Mouse (Mus musculus): ENCODE measurements around the gene Ccndbp1.
"Not testable (repeated sequence)": the region's sequence is repeated elsewhere in the genome, so short reads cannot be mapped to it uniquely, and the experiment has no call there.

Gene Ccndbp1

GRCm38 (mm10) chr2:121007925-121008663 is at the start of gene Ccndbp1:
TSS of gene Ccndbp1 (plus strand) at chr2:121008403.
- peak; percentile 96 for DNase-seq

DNA sequence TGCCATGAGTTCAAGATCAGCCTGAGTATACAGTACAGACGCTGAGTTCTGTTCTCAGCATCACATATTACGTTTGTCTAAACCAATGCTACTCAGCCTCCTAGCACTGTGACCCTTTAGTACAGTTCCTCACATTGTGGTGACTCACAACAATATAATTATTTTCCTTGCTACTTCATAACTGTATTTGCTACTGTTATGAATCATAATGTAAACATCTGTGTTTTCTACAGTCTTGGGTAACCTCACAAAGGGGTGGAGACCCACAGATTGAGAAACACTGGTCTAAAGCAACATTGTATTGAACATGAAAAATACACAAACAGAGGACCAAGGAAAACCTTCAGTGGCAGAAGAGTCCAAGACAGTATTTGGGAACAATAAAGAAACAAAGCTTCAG is 48.8 kb upstream of the Ccndbp1 start:
- DNase-seq, result no peak

GRCm38 (mm10) chr2:120959827-120960226 is 48.4 kb upstream of the Ccndbp1 start:
- DNase-seq, result no peak

DNA sequence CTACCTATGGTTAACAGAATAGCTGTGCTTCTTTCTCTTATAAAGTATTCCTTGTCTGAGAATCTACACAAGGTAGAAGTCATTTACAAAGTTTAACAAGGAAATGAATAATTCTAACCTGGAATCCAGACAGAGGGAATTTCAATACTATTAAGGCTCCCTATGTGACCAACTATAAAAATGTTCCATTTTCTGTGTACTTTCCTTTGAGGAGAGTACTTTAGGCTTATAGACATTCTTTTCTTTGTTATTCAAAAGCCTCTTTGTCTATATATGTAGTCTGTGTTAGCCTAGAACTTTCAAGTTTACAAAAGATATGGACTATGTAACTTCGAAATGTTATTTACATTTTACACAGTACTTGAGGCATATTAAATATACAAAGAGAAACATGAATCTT is 47.9 kb upstream of the Ccndbp1 start:
- DNase-seq, result no peak

DNA sequence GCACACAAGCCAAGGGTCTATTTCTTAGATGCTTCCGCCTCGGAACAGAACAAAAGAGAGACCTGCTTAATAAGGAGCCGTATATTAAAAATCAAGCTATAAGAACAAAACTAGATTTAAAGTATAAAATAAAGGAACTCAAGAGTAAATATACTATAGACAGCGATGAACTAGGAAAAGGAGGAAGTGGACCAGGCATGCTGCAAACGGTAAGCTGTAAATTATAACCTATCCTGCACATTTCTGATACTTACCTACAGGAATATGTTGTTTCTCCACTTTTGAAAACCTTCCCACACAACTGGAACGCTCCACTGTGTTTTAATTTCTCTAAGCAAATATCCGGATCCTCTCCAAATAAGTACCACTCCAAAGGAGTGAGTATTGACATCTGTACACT is 45.1 kb upstream of the Ccndbp1 start:
- no peak for DNase-seq

DNA sequence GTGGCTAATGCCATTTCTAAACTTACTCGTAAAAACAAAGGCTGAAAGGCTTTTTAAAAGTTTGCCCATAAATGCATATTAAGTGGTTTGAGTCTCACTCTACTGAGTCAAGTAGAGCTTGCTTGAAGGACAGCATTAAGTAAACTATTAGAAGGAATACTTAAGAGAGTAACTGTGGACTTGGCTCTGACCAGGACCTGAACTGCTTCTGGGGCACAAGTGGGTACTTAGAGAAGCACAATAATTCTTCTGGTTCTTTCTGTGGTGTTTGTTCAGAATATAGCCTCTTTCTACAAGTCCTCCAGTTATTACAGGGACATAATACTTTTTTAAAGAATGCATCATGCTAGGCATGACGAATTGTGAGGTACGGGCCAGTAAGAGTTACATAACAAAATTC is 42.7 kb upstream of the Ccndbp1 start:
- DNase-seq, result no peak

DNA sequence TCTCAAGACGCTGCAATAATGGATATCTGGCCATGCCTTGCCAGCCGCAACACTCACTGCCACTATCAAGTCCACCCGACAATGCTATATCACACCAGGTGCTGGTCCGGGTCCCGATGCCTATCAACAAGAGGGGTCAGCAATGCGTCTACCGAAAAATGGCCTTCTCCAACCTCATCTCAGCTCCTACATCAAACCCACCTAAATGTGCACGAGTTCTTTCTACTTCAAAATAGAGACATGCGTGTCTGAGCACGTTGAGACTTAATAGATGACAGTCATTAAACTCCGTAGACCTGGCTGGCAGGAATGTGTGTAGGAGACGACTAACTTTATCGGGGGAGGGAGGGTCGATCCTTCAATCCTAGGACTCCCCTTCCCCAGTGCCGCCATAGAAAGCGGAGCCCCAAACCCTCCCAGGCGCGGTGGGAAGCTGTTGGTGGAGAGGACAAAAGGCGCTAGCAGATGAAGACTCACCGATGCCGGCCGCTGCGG is 38.1 kb upstream of the Ccndbp1 start:
- no peak for DNase-seq

DNA sequence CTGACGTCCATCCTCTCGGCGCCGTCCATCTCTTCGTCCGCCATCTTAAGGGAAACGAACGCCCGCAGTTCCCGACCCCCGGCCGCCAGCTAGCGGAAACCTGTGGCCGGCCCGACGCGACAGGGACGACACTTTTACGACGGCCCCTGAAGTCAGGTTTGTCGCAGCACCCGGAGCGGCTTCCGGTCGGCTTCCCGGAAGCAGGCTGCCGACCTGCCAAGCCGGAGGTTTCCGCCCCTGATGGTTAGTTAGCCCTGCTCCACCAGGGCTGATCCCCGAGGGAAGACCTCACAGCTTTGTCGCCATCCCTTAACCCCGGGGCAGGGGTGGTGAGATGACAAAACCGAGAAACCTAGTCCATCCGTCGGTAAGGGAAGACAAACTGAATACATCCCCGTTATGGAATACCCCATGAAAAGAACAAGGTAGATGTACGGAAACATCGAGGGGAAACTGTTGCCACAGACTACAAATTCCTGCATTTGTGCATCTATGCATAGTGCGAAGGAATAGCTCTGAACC is 37.6 kb upstream of the Ccndbp1 start, which contains the start of gene Ubr1:
Gene Ubr1 (minus strand): TSS at position 157 of the 522 bp plus-strand sequence.
- peak; percentile 95 for DNase-seq

DNA sequence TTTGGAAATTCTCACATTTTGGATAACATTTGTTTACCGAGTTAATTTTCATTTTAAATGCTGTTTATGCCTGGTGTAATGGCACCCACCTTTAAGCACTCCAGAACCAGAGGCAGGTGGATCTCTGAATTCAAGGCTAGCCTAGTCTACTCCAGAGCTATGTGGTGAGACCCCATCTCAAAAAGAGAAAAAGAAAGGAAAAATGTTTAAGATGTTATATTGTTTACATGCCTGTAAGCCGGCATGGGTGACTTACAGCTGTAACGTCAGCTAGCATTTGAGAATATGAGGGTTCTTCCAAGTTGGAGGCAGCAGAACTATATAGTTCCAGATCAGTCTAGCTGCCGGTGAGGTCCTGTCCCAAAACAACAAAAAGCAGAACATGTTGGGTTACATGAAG is 36.4 kb upstream of the Ccndbp1 start:
- DNase-seq, result no peak

DNA sequence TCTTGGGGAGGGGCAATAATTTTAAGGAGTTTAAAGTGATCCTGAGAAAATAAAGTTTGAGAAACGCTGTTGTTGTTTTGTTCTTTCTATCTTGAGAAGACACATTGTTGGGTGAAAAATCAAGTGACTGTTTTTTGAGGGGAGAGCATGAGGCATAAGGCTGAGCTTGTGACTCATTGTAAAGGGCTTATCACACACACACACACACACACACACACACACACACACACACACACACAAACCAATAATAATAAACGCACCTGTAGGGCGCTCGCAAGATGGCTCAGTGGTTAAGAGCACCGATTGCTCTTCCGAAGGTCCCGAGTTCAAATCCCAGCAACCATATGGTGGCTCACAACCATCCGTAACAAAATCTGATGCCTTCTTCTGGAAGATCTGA is 35.9 kb upstream of the Ccndbp1 start:
- DNase-seq, result not testable (repeated sequence)

DNA sequence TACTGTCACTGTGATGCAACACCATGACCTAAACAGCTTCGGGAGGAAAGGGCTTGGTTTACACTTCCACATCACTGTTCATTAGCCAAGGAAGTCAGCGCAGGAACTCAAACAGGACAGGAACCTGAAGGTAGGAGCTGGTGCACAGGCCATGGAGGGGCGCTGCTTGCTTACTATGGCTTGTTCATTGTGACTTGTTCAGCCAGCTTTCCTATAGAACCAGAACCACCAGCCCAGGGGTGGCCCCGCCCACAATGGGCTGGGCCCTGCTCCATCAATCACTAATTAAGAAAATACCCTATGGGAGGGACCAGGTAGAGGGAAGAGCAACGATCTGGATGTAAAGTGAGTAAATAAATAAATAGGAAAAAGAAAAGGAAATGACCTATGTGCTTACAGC is 35.2 kb upstream of the Ccndbp1 start:
- DNase-seq, result no peak

- peak; percentile 27 for DNase-seq
Measured at GRCm38 (mm10) chr2:120976308-120976707, 31.9 kb upstream of the Ccndbp1 start.

GRCm38 (mm10) chr2:120976990-120977925 is 30.9 kb upstream of the Ccndbp1 start, which contains the start of gene Tmem62:
TSS of gene Tmem62 (plus strand) at chr2:120977017.
- DNase-seq, result peak; percentile 76

GRCm38 (mm10) chr2:120977926-120978692 is 30.1 kb upstream of the Ccndbp1 start:
- DNase-seq, result no peak

DNA sequence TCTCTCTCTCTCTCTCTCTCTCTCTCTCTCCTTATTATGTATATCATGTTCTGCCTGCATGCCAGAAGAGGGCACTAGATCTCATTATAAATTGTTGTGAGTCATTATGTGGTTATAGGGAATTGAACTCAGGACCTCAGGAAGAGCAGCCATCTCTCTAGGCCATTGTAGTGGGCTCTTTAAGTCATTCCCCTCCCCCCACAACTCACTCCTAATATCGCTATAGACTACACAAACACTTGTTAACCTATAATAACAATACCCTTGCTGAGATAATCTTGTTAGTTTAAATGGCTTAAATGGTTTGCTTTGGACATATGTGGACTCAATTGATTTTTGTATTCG is 29.5 kb upstream of the Ccndbp1 start:
- DNase-seq, result peak; percentile 9

DNA sequence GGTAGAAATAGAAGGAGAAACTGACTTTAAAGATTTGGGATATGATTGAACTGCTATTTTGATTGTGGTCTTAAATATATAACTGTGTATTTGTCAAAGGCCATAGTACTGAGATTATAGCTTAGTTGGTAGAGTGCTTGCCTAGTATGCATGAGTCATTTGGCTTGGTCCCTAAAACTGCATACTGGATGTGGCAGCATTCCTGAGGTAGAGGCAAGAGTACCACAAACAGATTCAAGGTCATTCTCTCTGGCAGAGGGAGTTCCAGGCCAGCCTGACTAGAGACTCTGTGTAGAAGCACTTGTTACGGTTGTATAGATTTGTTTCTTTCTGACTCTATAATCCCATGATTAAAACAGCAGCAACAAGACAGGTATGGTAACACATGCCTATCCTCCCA is 28.4 kb upstream of the Ccndbp1 start:
- DNase-seq, result no peak

- no peak for DNase-seq
Measured at GRCm38 (mm10) chr2:120980861-120981260, 27.3 kb upstream of the Ccndbp1 start.

GRCm38 (mm10) chr2:120983611-120984010 is 24.6 kb upstream of the Ccndbp1 start:
- no peak for DNase-seq

DNA sequence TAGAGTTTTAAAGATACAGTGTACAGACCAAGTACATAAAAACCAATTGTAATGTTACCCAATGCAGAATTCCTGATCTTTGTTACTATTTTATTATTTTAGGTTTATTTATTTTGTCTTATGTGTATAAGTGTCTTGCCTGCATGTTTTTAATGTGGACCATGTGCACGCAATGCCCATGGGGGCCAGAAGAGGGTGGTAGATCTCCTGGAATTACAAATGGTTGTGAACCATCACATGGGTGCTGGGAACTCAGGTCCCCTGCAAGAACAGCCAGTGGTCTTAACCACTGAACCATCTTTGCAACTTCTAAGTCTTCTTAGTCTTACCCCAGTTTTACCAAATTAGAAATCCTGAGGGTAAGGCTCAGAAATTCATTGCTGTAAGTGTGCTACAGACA is 23.0 kb upstream of the Ccndbp1 start:
- no peak for DNase-seq

GRCm38 (mm10) chr2:120991196-120991595 is 17.0 kb upstream of the Ccndbp1 start:
- DNase-seq, result no peak

GRCm38 (mm10) chr2:120996607-120997006 is 11.6 kb upstream of the Ccndbp1 start:
- DNase-seq, result not testable (repeated sequence)

- no peak for DNase-seq
Measured at GRCm38 (mm10) chr2:120998863-120999262, 9.3 kb upstream of the Ccndbp1 start.

- peak; percentile 8 for DNase-seq
Measured at GRCm38 (mm10) chr2:121003586-121003985, 4.6 kb upstream of the Ccndbp1 start.

All from embryo, embryonic 11 days (tissue).